20 mouse cellular contexts compared by ENCODE assay signal in the genomic region with DNA sequence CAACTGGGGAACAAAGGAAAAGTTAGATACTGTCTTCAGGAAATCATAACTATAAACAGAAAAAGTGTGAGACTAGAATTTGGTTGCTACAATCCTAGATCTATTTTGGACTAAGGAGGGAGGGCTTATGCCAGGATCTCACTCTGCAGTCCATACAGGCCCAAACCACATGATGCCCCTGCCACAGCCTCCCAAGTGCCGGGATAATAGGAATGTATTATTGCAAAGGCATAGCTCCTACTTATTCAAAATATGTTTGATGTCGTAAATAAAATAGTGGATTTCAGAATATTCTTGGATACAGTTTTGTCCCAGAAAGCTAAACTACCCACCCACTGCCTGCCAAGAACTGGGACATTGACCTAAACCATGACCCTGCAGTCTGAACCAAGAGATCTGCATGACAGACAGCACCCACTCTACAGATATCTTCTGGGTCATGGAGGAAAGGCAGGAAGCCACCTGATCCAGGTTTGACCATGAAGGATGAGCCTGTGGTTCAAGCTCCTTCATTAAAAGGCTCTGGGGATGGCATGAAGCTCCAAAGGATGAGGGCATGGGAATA.
"Had no signal": no experiment of that assay in that cellular context is flagged by ENCODE, and none has a peak within 500 bp of the region (broad histone marks: within the 10 kb centered on the region; RNA-seq: fewer than 3 reads in every experiment).

No protein-coding gene starts in this region.

- H3K27ac ChIP-seq: liver, embryonic 13.5 days; liver, embryonic 15.5 days; midbrain, embryonic 10.5 days; midbrain, embryonic 12.5 days; neural tube, embryonic 13.5 days; neural tube, embryonic 15.5 days; stomach, embryonic 15.5 days; stomach, postnatal 0 days had no signal

- H3K4me1 ChIP-seq: midbrain, embryonic 12.5 days; neural tube, embryonic 13.5 days; neural tube, embryonic 15.5 days; stomach, embryonic 15.5 days had no signal

- DNase-seq: liver, embryonic 13.5 days; lung, adult 18-20 months; lung, embryonic 14.5 days; midbrain, embryonic 14.5 days; retina, postnatal 1 day; right cerebral cortex, adult 18-20 months; right cerebral cortex, postnatal 25 days; right cerebral cortex, postnatal 4 days; thymus, adult 2 months; thymus, postnatal 25 days; thymus, postnatal 4 days had no signal

- H3K27me3 ChIP-seq: liver, embryonic 13.5 days; liver, embryonic 15.5 days; midbrain, embryonic 12.5 days; neural tube, embryonic 13.5 days; neural tube, embryonic 15.5 days; stomach, embryonic 15.5 days had no signal

- H3K4me2 ChIP-seq: liver, embryonic 13.5 days; liver, embryonic 15.5 days; lung, embryonic 14.5 days; midbrain, embryonic 12.5 days; neural tube, embryonic 13.5 days; neural tube, embryonic 15.5 days; stomach, embryonic 15.5 days had no signal

- H3K4me3 ChIP-seq: liver, embryonic 13.5 days; liver, embryonic 15.5 days; midbrain, embryonic 10.5 days; midbrain, embryonic 12.5 days; myocyte; neural tube, embryonic 13.5 days; neural tube, embryonic 15.5 days; stomach, embryonic 15.5 days had no signal

- ATAC-seq: midbrain, embryonic 16.5 days had no signal

- H3K9ac ChIP-seq: liver, embryonic 13.5 days; liver, embryonic 15.5 days; lung, embryonic 14.5 days; midbrain, embryonic 12.5 days; neural tube, embryonic 13.5 days; neural tube, embryonic 15.5 days; stomach, embryonic 15.5 days had no signal

- H3K9me3 ChIP-seq: liver, embryonic 13.5 days; liver, embryonic 15.5 days; midbrain, embryonic 10.5 days; midbrain, embryonic 12.5 days; neural tube, embryonic 13.5 days; neural tube, embryonic 15.5 days; stomach, embryonic 15.5 days had no signal
